ENCODE assay signal across 12 mouse cellular contexts in genomic region chr19:55544498-55544897, GRCm38 (mm10).
DNase-seq lines count a peak whose midpoint lies in the region; ATAC-seq and TF ChIP-seq lines count a peak whose summit lies in the region.
"Had no signal": no experiment of that assay in that cellular context is flagged by ENCODE, and none has a peak within 500 bp of the region (broad histone marks: within the 10 kb centered on the region; RNA-seq: fewer than 3 reads in every experiment).

No protein-coding gene starts in this region.

- peak; percentile 93 for DNase-seq in heart, adult 11 months
- no peak for DNase-seq in heart, postnatal 14 days
- DNase-seq in thymus, adult 2 months, result peak; percentile 67
- DNase-seq in left cerebral cortex, adult 2 months (ENCODE audit: extremely low spot score in 1 of 2, low spot score in 2 of 2), result no peak
- DNase-seq in ovary, postnatal 14 days (ENCODE audit: low spot score), result no peak
- DNase-seq: heart, postnatal 10 days had no signal

- no peak overlapping the region for H3ac ChIP-seq in C2C12 (ENCODE audit: control insufficient read depth, insufficient read length, low read depth)

- no peak overlapping the region for H3K27ac ChIP-seq in thymus, adult 2 months (ENCODE audit: control insufficient read depth, insufficient read depth, low read length)
- H3K27ac ChIP-seq in left cerebral cortex, adult 2 months, result no peak overlapping the region
- H3K27ac ChIP-seq in forebrain, embryonic 12.5 days, result no peak overlapping the region
- H3K27ac ChIP-seq: intestine, embryonic 15.5 days; lung, embryonic 15.5 days had no signal

- H3K4me2 ChIP-seq in forebrain, embryonic 12.5 days, result no peak overlapping the region
- H3K4me2 ChIP-seq: intestine, embryonic 15.5 days; lung, embryonic 15.5 days had no signal

- no peaks in the 10 kb centered on the region for H3K27me3 ChIP-seq in C2C12 (ENCODE audit: control insufficient read depth, insufficient read depth, insufficient read length)
- H3K27me3 ChIP-seq in thymus, adult 2 months (ENCODE audit: control insufficient read depth, insufficient read depth, low read length), result no peaks in the 10 kb centered on the region
- peaks cover 64% of the 10 kb centered on the region for H3K27me3 ChIP-seq in forebrain, embryonic 12.5 days
- H3K27me3 ChIP-seq: intestine, embryonic 15.5 days had no signal

- H3K79me3 ChIP-seq in C2C12 (ENCODE audit: low read depth), result no peaks in the 10 kb centered on the region

- H3K36me3 ChIP-seq in C2C12 (ENCODE audit: control insufficient read depth, insufficient read depth), result no peaks in the 10 kb centered on the region
- H3K36me3 ChIP-seq in thymus, adult 2 months (ENCODE audit: control insufficient read depth, insufficient read depth, low read length), result no peaks in the 10 kb centered on the region
- H3K36me3 ChIP-seq in forebrain, embryonic 12.5 days (replicated peaks), result no peaks in the 10 kb centered on the region
- H3K36me3 ChIP-seq: intestine, embryonic 15.5 days; lung, embryonic 15.5 days had no signal

- no peak for TF ChIP-seq CTCF in C2C12 (IDR thresholded peaks at IDR 0.05; ENCODE audit: control insufficient read depth, insufficient read depth, insufficient read length)
- TF ChIP-seq CTCF in thymus, adult 2 months (IDR thresholded peaks at IDR 0.05; ENCODE audit: borderline replicate concordance, control insufficient read depth, extremely low read depth, insufficient read depth, low read length, poor library complexity), result no peak
- no peak for TF ChIP-seq CTCF in left cerebral cortex, adult 2 months (IDR thresholded peaks at IDR 0.05)

- H3K4me3 ChIP-seq in C2C12 (ENCODE audit: insufficient read depth, poor library complexity, severe bottlenecking), result no peak overlapping the region
- no peak overlapping the region for H3K4me3 ChIP-seq in thymus, adult 2 months (ENCODE audit: control insufficient read depth, insufficient read depth, low read length)
- H3K4me3 ChIP-seq in left cerebral cortex, adult 2 months, result no peak overlapping the region
- H3K4me3 ChIP-seq in forebrain, embryonic 12.5 days (replicated peaks), result no peak overlapping the region
- H3K4me3 ChIP-seq: erythroblast, embryonic 14.5 days; intestine, embryonic 15.5 days; lung, embryonic 15.5 days had no signal

- peak; percentile 64 for ATAC-seq in granulocyte monocyte progenitor cell, adult 5-6 weeks (replicated peaks; ENCODE audit: poor library complexity, severe bottlenecking)
- ATAC-seq in forebrain, embryonic 12.5 days (ENCODE audit: low FRiP score), result no peak
- ATAC-seq: intestine, embryonic 15.5 days had no signal

- H3K9me3 ChIP-seq in forebrain, embryonic 12.5 days, result no peaks in the 10 kb centered on the region
- H3K9me3 ChIP-seq: intestine, embryonic 15.5 days; lung, embryonic 15.5 days had no signal

- peak; percentile 17; the same call in 1 of the 2 replicates for TF ChIP-seq POLR2A in thymus, adult 2 months (IDR thresholded peaks at IDR 0.05; ENCODE audit: control insufficient read depth, extremely low read depth, insufficient read depth, low read length, poor library complexity)

- WGBS in thymus, adult 2 months, result 6% methylated on average over 5 of the region's 5 CpGs
- WGBS in forebrain, embryonic 12.5 days, result 75% methylated on average over 5 of the region's 5 CpGs

- peaks cover 34% of the 10 kb centered on the region for H3K4me1 ChIP-seq in thymus, adult 2 months (replicated peaks; ENCODE audit: control insufficient read depth, insufficient read depth, low read length)
- H3K4me1 ChIP-seq in forebrain, embryonic 12.5 days, result peaks cover 13% of the 10 kb centered on the region

- no peak overlapping the region for H3K9ac ChIP-seq in forebrain, embryonic 12.5 days
- H3K9ac ChIP-seq: intestine, embryonic 15.5 days; lung, embryonic 15.5 days had no signal

- intact Hi-C loops in heart, postnatal 14 days (cut with DNase I), result loop anchor here (5.0 to 10.0 kb wide), 2 partner anchors 333 to 710 kb away; no protein-coding TSS in a partner anchor
- intact Hi-C loops in left cerebral cortex, adult 2 months (cut with DNase I), result no loop called here

- H3K79me2 ChIP-seq in C2C12 (ENCODE audit: control insufficient read depth, insufficient read depth), result no peaks in the 10 kb centered on the region

TF ChIP-seq in C2C12, 6 proteins besides CTCF, POLR2A, EP300 and RAD21:
- no peak for TF ChIP-seq FOSL1 (IDR thresholded peaks at IDR 0.05; ENCODE audit: insufficient read depth, low read length, poor library complexity, severe bottlenecking)
- no peak for TF ChIP-seq MYOG (IDR thresholded peaks at IDR 0.05; ENCODE audit: control insufficient read depth, extremely low read depth, insufficient read length)
- peak; percentile 78 for TF ChIP-seq MAX (IDR thresholded peaks at IDR 0.05)
- no peak for TF ChIP-seq CEBPB (IDR thresholded peaks at IDR 0.05; ENCODE audit: low read depth)
- peak; percentile 99 for TF ChIP-seq MYOD1 (IDR thresholded peaks at IDR 0.05; ENCODE audit: control insufficient read depth, insufficient read length, low read depth)
- TF ChIP-seq USF1 (IDR thresholded peaks at IDR 0.05; ENCODE audit: low read depth), result no peak

Comparison
In these comparisons a context has a peak if more than half of its experiments do, and no peak if none do; other contexts are left out.
1. DNase-seq: peak in heart, adult 11 months (single experiment) and thymus, adult 2 months (single experiment); none in heart, postnatal 14 days (0 of 2), left cerebral cortex, adult 2 months (0 of 2) and ovary, postnatal 14 days (single experiment).